Mouse (Mus musculus) ES-E14 (cell line): ENCODE measurements at regions not wholly inside any gene's neighbourhood (a gene's known extent, or its start where the extent isn't known, plus 50 kb on each side); places are given as distances from the start of the nearest gene placed in this dataset.

Experiments
- CHD2 ChIP-seq: IDR thresholded peaks from 2 replicates; pipeline ENCODE4 v1.6.1; 2014; ENCODE audit warnings: mild to moderate bottlenecking, low read depth, low read length, inconsistent platforms
- MAFK ChIP-seq: IDR thresholded peaks from 2 replicates; pipeline ENCODE4 v1.6.1; 2014; ENCODE audit warnings: mild to moderate bottlenecking, low read depth, low read length, inconsistent platforms; ENCODE audit not compliant: insufficient read depth
- ZC3H11A ChIP-seq: IDR thresholded peaks from 2 replicates; pipeline ENCODE4 v1.6.1; 2012; ENCODE audit warnings: low read depth, mild to moderate bottlenecking, inconsistent platforms, low read length, borderline replicate concordance
- ZNF384 ChIP-seq: IDR thresholded peaks from 2 replicates; pipeline ENCODE4 v1.6.1; 2012; ENCODE audit warnings: low read depth, low read length, inconsistent platforms

DNA sequence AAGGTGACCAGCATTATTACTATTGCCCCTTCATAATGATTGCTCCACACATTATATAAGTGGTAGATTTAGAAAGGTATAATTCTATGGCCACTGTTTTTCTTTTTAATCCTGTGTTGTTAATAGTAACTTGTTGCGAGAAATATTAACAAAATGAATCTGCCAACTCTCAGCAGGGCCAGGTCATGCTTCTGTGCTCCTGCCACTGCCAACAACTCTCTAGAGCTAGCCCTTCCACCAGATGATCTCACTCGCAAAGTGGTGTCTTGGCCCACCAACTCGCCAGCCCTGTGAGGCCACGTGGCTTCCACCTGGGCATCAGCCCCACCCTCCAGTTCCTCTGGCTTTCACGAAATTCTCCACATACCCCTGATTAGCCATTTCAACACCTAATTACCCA is 197.1 kb downstream of the Gm11232 start:
- no peak for TF ChIP-seq ZC3H11A
- no peak for TF ChIP-seq MAFK
- no peak for TF ChIP-seq CHD2
- no peak for TF ChIP-seq ZNF384
